Mouse (Mus musculus) midbrain, embryonic 12.5 days (tissue): Measurements from ENCODE around the gene E2f1. TPM values are rescaled to one million over a fixed set of nuclear protein-coding genes. Genes with fewer than 3 reads are reported as not detected.

Source experiments
- ATAC-seq: fragments of 200-750 bp; cut with Nextera tagmentation; 2 replicates; pipeline ENCODE4 v1.8.0; 2017; ENCODE audit warnings: low read depth, moderate TSS enrichment, moderate library complexity; ENCODE audit not compliant: low FRiP score
- H3K27ac ChIP-seq: fragments of 300-500 bp; sonication (generic); replicated peaks from 2 replicates; pipeline ENCODE4 v1.5.1; 2016; ENCODE audit warnings: mild to moderate bottlenecking
- H3K27me3 ChIP-seq: fragments of 300-500 bp; sonication (generic); 2 replicates; pipeline ENCODE4 v1.6.1; 2016; ENCODE audit warnings: mild to moderate bottlenecking
- H3K36me3 ChIP-seq: fragments of 300-500 bp; sonication (generic); 2 replicates; pipeline ENCODE4 v1.6.1; 2016
- H3K4me1 ChIP-seq: fragments of 300-500 bp; sonication (generic); 2 replicates; pipeline ENCODE4 v1.6.1; 2016
- H3K4me2 ChIP-seq: fragments of 300-500 bp; sonication (generic); replicated peaks from 2 replicates; pipeline ENCODE4 v1.6.1; 2016; ENCODE audit warnings: mild to moderate bottlenecking, moderate library complexity
- H3K4me3 ChIP-seq: fragments of 300-500 bp; sonication (generic); 2 replicates; pipeline ENCODE4 v1.5.1; 2016; ENCODE audit warnings: mild to moderate bottlenecking
- H3K9ac ChIP-seq: fragments of 300-500 bp; sonication (generic); replicated peaks from 2 replicates; pipeline ENCODE4 v1.6.1; 2016; ENCODE audit warnings: mild to moderate bottlenecking, moderate library complexity
- H3K9me3 ChIP-seq: fragments of 300-500 bp; sonication (generic); 2 replicates; pipeline ENCODE4 v1.6.1; 2016; ENCODE audit warnings: mild to moderate bottlenecking
- WGBS: fragments of 180-500 bp; shearing (Covaris S2); methylation state at CpG from one replicate; pipeline ENCODE4 v1.1.7; 2016; 5-methylcytosine and 5-hydroxymethylcytosine counted together
- polyA plus RNA-seq: library from polyadenylated mRNA; unstranded; fragments of >200 nt; fragmentation: Nextera tagmentation; extraction: Ambion mirVana; gene quantifications from 2 replicates; pipeline ENCODE4 v1.2.1, GENCODE M21; 2016

Gene E2f1
- polyA plus RNA-seq, 1 experiment from 2014 or later: 36.0 TPM

GRCm38 (mm10) chr2:154563612-154564170, 6.0 kb downstream of the E2f1 start:
- no peak for ATAC-seq
- H3K9me3 ChIP-seq: no peaks in the 10 kb centered on the region
- H3K4me1 ChIP-seq: peaks cover 46% of the 10 kb centered on the region
- no peak overlapping the region for H3K4me2 ChIP-seq
- no peaks in the 10 kb centered on the region for H3K27me3 ChIP-seq
- H3K4me3 ChIP-seq: no peak overlapping the region
- WGBS: 94% methylated on average over 21 of the region's 22 CpGs
- peaks cover 38% of the 10 kb centered on the region for H3K36me3 ChIP-seq
- no peak overlapping the region for H3K27ac ChIP-seq
- no peak overlapping the region for H3K9ac ChIP-seq

GRCm38 (mm10) chr2:154558264-154559039, 11.2 kb downstream of the E2f1 start, which contains the start of gene Necab3:
Necab3 (minus strand) TSS chr2:154558890.
- H3K27ac ChIP-seq: peak within 1 kb of the TSS; percentile 58; the same call in 1 of the 2 replicates
- WGBS: 4% methylated on average over 28 of the region's 34 CpGs

GRCm38 (mm10) chr2:154557184-154557832, 12.4 kb downstream of the E2f1 start:
- H3K4me1 ChIP-seq: peaks cover 36% of the 10 kb centered on the region

More at GRCm38 (mm10) chr2:154558264-154559039, 11.2 kb downstream of the E2f1 start, which contains the start of gene Necab3:
- Histone ChIP-seq H3K9ac (peak within 1 kb of the TSS; percentile 11; the same call in 1 of the 2 replicates), H3K4me2 (peak within 1 kb of the TSS; percentile 56), H3K4me3 (peak within 1 kb of the TSS; percentile 35), H3K9me3 (no peaks in the 10 kb centered on the region), H3K4me1 (peaks cover 28% of the 10 kb centered on the region), H3K36me3 (peaks cover 29% of the 10 kb centered on the region), H3K27me3 (no peaks in the 10 kb centered on the region)
- peak; percentile 77 for ATAC-seq

GRCm38 (mm10) chr2:154555235-154555634, 14.5 kb downstream of the E2f1 start:
- no peak overlapping the region for H3K9ac ChIP-seq
- ATAC-seq: no peak
- H3K4me3 ChIP-seq: no peak overlapping the region
- H3K4me1 ChIP-seq: peaks cover 45% of the 10 kb centered on the region
- 76% methylated on average over 6 of the region's 6 CpGs for WGBS
- peaks cover 25% of the 10 kb centered on the region for H3K27me3 ChIP-seq
- H3K36me3 ChIP-seq: peaks cover under 1% of the 10 kb centered on the region; the same call in 1 of the 2 replicates
- no peaks in the 10 kb centered on the region for H3K9me3 ChIP-seq
- no peak overlapping the region for H3K4me2 ChIP-seq
- H3K27ac ChIP-seq: no peak overlapping the region

More at GRCm38 (mm10) chr2:154557184-154557832, 12.4 kb downstream of the E2f1 start:
- no peak for ATAC-seq
- H3K4me3 ChIP-seq: no peak overlapping the region
- H3K9ac ChIP-seq: 0 out of 2 replicates have a peak overlapping the region, but pooled peaks have one; percentile 5
- H3K9me3 ChIP-seq: no peaks in the 10 kb centered on the region
- 51% methylated on average over 5 of the region's 5 CpGs for WGBS
- H3K4me2 ChIP-seq: peak overlapping the region; percentile 56
- H3K36me3 ChIP-seq: peaks cover 19% of the 10 kb centered on the region
- peaks cover 4% of the 10 kb centered on the region for H3K27me3 ChIP-seq
- no peak overlapping the region for H3K27ac ChIP-seq

GRCm38 (mm10) chr2:154552424-154552907, 17.2 kb downstream of the E2f1 start:
- ATAC-seq: peak; percentile 2; the same call in 1 of the 2 replicates
- H3K9ac ChIP-seq: no peak overlapping the region
- H3K4me1 ChIP-seq: peaks cover 41% of the 10 kb centered on the region
- no peaks in the 10 kb centered on the region for H3K36me3 ChIP-seq
- peak overlapping the region; percentile 10; the same call in 1 of the 2 replicates for H3K4me2 ChIP-seq
- peak overlapping the region; percentile 44; the same call in 1 of the 2 replicates for H3K27ac ChIP-seq
- peaks cover 44% of the 10 kb centered on the region for H3K27me3 ChIP-seq
- no peaks in the 10 kb centered on the region for H3K9me3 ChIP-seq
- WGBS: 30% methylated on average over 27 of the region's 27 CpGs
- no peak overlapping the region for H3K4me3 ChIP-seq

GRCm38 (mm10) chr2:154551927-154552326, 17.8 kb downstream of the E2f1 start:
- Histone ChIP-seq H3K36me3 (no peaks in the 10 kb centered on the region), H3K9me3 (no peaks in the 10 kb centered on the region), H3K4me3 (no peak overlapping the region), H3K27me3 (peaks cover 44% of the 10 kb centered on the region), H3K4me2 (no peak overlapping the region; the same call in 1 of the 2 replicates), H3K27ac (no peak overlapping the region), H3K4me1 (peaks cover 35% of the 10 kb centered on the region), H3K9ac (no peak overlapping the region)
- WGBS: 37% methylated on average over 21 of the region's 21 CpGs
- ATAC-seq: no peak

- H3K9me3 ChIP-seq: no peaks in the 10 kb centered on the region
- 91% methylated on average over 4 of the region's 4 CpGs for WGBS
- ATAC-seq: no peak
- peaks cover 32% of the 10 kb centered on the region for H3K4me1 ChIP-seq
- H3K4me3 ChIP-seq: no peak within 1 kb of the TSS
- no peak within 1 kb of the TSS for H3K9ac ChIP-seq
- H3K36me3 ChIP-seq: no peaks in the 10 kb centered on the region
- peak within 1 kb of the TSS; percentile 10; the same call in 1 of the 2 replicates for H3K4me2 ChIP-seq
- H3K27me3 ChIP-seq: peaks cover 44% of the 10 kb centered on the region
- 0 out of 2 replicates have a peak within 1 kb of the TSS, but pooled peaks have one; percentile 44 for H3K27ac ChIP-seq
Observed at GRCm38 (mm10) chr2:154551476-154551875, 18.2 kb downstream of the E2f1 start, which contains the start of gene Actl10. Actl10 (plus strand) TSS chr2:154551776.

GRCm38 (mm10) chr2:154550937-154551336, 18.8 kb downstream of the E2f1 start:
- no peaks in the 10 kb centered on the region for H3K36me3 ChIP-seq
- H3K4me3 ChIP-seq: no peak overlapping the region
- 88% methylated on average over 2 of the region's 2 CpGs for WGBS
- no peak overlapping the region for H3K27ac ChIP-seq
- peaks cover 32% of the 10 kb centered on the region for H3K4me1 ChIP-seq
- peaks cover 44% of the 10 kb centered on the region for H3K27me3 ChIP-seq
- no peaks in the 10 kb centered on the region for H3K9me3 ChIP-seq
- no peak overlapping the region for H3K4me2 ChIP-seq
- no peak overlapping the region for H3K9ac ChIP-seq
- no peak for ATAC-seq

- no peak for ATAC-seq
- Histone ChIP-seq H3K36me3 (no peaks in the 10 kb centered on the region), H3K27ac (0 out of 2 replicates have a peak overlapping the region, but pooled peaks have one; percentile 7), H3K4me2 (peak overlapping the region; percentile 70), H3K9me3 (no peaks in the 10 kb centered on the region), H3K27me3 (peaks cover 44% of the 10 kb centered on the region), H3K4me3 (peak overlapping the region; percentile 39), H3K9ac (peak overlapping the region; percentile 45), H3K4me1 (peaks cover 32% of the 10 kb centered on the region)
- WGBS: 13% methylated on average over 20 of the region's 20 CpGs
Observed at GRCm38 (mm10) chr2:154549886-154550189, 19.9 kb downstream of the E2f1 start.

GRCm38 (mm10) chr2:154549127-154549885, 20.4 kb downstream of the E2f1 start:
- Histone ChIP-seq H3K4me3 (peak overlapping the region; percentile 39), H3K9me3 (no peaks in the 10 kb centered on the region), H3K27me3 (peaks cover 44% of the 10 kb centered on the region), H3K27ac (0 out of 2 replicates have a peak overlapping the region, but pooled peaks have one; percentile 7), H3K4me2 (peak overlapping the region; percentile 70), H3K36me3 (no peaks in the 10 kb centered on the region), H3K4me1 (peaks cover 32% of the 10 kb centered on the region), H3K9ac (peak overlapping the region; percentile 45)
- peak; percentile 83 for ATAC-seq
- WGBS: 2% methylated on average over 48 of the region's 48 CpGs

GRCm38 (mm10) chr2:154548688-154549087, 21.0 kb downstream of the E2f1 start:
- no peaks in the 10 kb centered on the region for H3K36me3 ChIP-seq
- H3K9ac ChIP-seq: no peak overlapping the region
- H3K4me2 ChIP-seq: peak overlapping the region; percentile 70; the same call in 1 of the 2 replicates
- H3K4me1 ChIP-seq: peaks cover 32% of the 10 kb centered on the region
- no peaks in the 10 kb centered on the region for H3K9me3 ChIP-seq
- peaks cover 44% of the 10 kb centered on the region for H3K27me3 ChIP-seq
- 51% methylated on average over 3 of the region's 3 CpGs for WGBS
- no peak for ATAC-seq
- no peak overlapping the region for H3K27ac ChIP-seq
- H3K4me3 ChIP-seq: no peak overlapping the region
